Mouse (Mus musculus) hindbrain, embryonic 14.5 days (tissue): ENCODE results near the gene Phf23. TPM values are rescaled to one million over a fixed set of nuclear protein-coding genes. Genes with fewer than 3 reads are reported as not detected.
"Not testable (repeated sequence)": the region's sequence is repeated elsewhere in the genome, so short reads cannot be mapped to it uniquely, and the experiment has no call there.

Experiments used
- ATAC-seq: fragments of 200-750 bp; cut with Nextera tagmentation; 2 replicates; pipeline ENCODE4 v1.8.0; 2017; ENCODE audit warnings: moderate number of reproducible peaks, mild to moderate bottlenecking, moderate TSS enrichment, moderate library complexity; ENCODE audit not compliant: low FRiP score
- DNase-seq: peaks from one replicate; pipeline ENCODE4 v3.0.0-alpha.2; 2015; ENCODE audit warnings: low spot score
- H3K27ac ChIP-seq: fragments of 300-500 bp; sonication (generic); 2 replicates; pipeline ENCODE4 v1.5.1; 2014; ENCODE audit warnings: mild to moderate bottlenecking, moderate library complexity
- H3K27me3 ChIP-seq: fragments of 300-500 bp; sonication (generic); 2 replicates; pipeline ENCODE4 v1.6.1; 2014; ENCODE audit warnings: mild to moderate bottlenecking, low read length, mixed read lengths; ENCODE audit not compliant: control insufficient read depth, insufficient read depth
- H3K36me3 ChIP-seq: fragments of 300-500 bp; sonication (generic); replicated peaks from 2 replicates; pipeline ENCODE4 v1.6.1; 2014; ENCODE audit not compliant: control insufficient read depth, insufficient read depth
- H3K4me1 ChIP-seq: fragments of 300-500 bp; sonication (generic); replicated peaks from 2 replicates; pipeline ENCODE4 v1.6.1; 2014; ENCODE audit warnings: antibody characterized with exemption, low read length, mixed read lengths; ENCODE audit not compliant: control insufficient read depth, insufficient read depth
- H3K4me2 ChIP-seq: fragments of 300-500 bp; sonication (generic); replicated peaks from 2 replicates; pipeline ENCODE4 v1.6.1; 2014; ENCODE audit warnings: mild to moderate bottlenecking, moderate library complexity
- H3K4me3 ChIP-seq: fragments of 300-500 bp; sonication (generic); replicated peaks from 2 replicates; pipeline ENCODE4 v1.5.1; 2014; ENCODE audit warnings: mild to moderate bottlenecking, low read length
- H3K9ac ChIP-seq: fragments of 300-500 bp; sonication (generic); 2 replicates; pipeline ENCODE4 v1.6.1; 2014
- H3K9me3 ChIP-seq: fragments of 300-500 bp; sonication (generic); 2 replicates; pipeline ENCODE4 v1.6.1; 2016; ENCODE audit warnings: low read length; ENCODE audit not compliant: control insufficient read depth
- WGBS: fragments of 180-500 bp; shearing (Covaris S2); extraction: QIAGEN DNeasy Blood & Tissue Kit; methylation state at CpG from one replicate; pipeline ENCODE4 v1.1.7; 2014; 5-methylcytosine and 5-hydroxymethylcytosine counted together
- polyA plus RNA-seq: library from polyadenylated mRNA; unstranded; fragments of >200 nt; fragmentation: Nextera tagmentation; extraction: Ambion mirVana; gene quantifications from 2 replicates; pipeline ENCODE4 v1.2.1, GENCODE M21; 2014

The Phf23 gene
- polyA plus RNA-seq, 1 experiment from 2014 or later, result 38.0 TPM

DNA sequence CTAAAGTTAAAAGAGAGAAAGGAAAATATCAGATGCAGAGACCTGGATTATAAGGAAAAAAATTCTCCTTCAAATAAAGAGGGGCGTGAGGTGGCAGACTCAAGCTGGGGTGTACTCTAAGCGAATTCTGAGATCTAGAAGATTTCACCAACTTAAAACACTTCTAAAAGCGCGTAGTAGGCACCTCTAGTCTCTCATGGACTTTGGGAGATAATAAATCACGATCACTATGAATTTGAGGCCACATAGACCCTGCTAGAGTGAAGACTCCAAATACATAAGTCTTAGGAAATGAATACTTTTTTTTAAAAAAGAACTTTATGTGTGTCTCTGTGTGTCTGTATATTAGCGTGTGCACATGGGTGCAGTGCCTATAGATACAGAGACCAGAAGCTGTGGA lies 20.1 kb downstream of the Phf23 start:
- Histone ChIP-seq H3K27me3 (no peaks in the 10 kb centered on the region), H3K9ac (peak overlapping the region; percentile 72; the same call in 1 of the 2 replicates), H3K4me3 (peak overlapping the region; percentile 50), H3K36me3 (peaks cover 33% of the 10 kb centered on the region), H3K27ac (no peak overlapping the region), H3K4me1 (peaks cover 37% of the 10 kb centered on the region), H3K9me3 (no peaks in the 10 kb centered on the region), H3K4me2 (peak overlapping the region; percentile 75)
- WGBS, result 69% methylated on average over 6 of the region's 6 CpGs
- ATAC-seq (no peak), DNase-seq (no peak)

DNA sequence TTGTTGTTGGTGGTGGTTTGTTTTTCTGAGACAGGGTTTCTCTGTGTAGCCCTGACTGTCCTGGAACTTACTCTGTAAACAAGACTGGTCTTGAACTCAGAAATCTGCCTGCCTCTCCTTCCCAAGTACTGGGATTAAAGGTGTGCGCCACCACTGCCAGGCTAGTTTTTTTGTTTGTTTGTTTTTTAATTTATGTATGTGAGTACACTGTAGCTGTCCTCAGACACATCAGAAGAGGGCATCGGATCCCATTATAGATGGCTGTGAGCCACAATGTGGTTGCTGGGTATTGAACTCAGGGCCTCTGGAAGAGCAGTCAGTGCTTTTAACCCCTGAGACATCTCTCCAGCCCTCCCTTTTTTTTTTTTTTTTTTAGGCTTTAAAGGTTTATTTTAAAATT lies 20.6 kb downstream of the Phf23 start:
- peaks cover 37% of the 10 kb centered on the region for H3K4me1 ChIP-seq
- not testable (repeated sequence) for H3K9me3 ChIP-seq, DNase-seq, H3K4me2 ChIP-seq, H3K9ac ChIP-seq, H3K27me3 ChIP-seq, H3K4me3 ChIP-seq, H3K27ac ChIP-seq, ATAC-seq
- 83% methylated on average over 2 of the region's 2 CpGs for WGBS
- peaks cover 28% of the 10 kb centered on the region for H3K36me3 ChIP-seq

DNA sequence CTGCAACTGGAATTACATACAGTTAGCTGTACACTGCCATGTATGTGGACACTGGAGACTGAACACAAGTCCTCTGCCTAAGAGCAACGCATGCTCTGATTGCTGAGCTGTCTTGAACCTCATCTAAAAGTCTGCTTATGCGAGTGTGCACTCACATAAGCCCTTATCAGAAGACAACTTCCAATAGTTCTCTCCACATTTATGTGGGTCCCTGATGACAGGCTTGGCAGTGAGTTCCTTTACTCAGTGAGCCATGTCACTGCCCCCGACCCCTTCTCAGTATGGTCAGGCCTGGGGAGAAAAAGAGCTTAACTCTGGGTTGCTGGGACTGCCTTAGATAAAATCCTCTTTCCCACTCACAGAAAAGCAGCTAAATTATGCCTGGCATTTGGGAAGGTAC lies 21.1 kb downstream of the Phf23 start, which contains the start of gene Dlg4:
Dlg4 (plus strand) TSS at position 274 of the 400 bp plus-strand sequence.
- Histone ChIP-seq H3K4me2 (peak within 1 kb of the TSS; percentile 90), H3K4me3 (peak within 1 kb of the TSS; percentile 81), H3K27ac (peak within 1 kb of the TSS; percentile 95), H3K27me3 (no peaks in the 10 kb centered on the region), H3K4me1 (peaks cover 37% of the 10 kb centered on the region), H3K36me3 (peaks cover 23% of the 10 kb centered on the region), H3K9ac (peak within 1 kb of the TSS; percentile 94), H3K9me3 (no peaks in the 10 kb centered on the region)
- DNase-seq (no peak), ATAC-seq (no peak)
- 76% methylated on average over 3 of the region's 3 CpGs for WGBS

DNA sequence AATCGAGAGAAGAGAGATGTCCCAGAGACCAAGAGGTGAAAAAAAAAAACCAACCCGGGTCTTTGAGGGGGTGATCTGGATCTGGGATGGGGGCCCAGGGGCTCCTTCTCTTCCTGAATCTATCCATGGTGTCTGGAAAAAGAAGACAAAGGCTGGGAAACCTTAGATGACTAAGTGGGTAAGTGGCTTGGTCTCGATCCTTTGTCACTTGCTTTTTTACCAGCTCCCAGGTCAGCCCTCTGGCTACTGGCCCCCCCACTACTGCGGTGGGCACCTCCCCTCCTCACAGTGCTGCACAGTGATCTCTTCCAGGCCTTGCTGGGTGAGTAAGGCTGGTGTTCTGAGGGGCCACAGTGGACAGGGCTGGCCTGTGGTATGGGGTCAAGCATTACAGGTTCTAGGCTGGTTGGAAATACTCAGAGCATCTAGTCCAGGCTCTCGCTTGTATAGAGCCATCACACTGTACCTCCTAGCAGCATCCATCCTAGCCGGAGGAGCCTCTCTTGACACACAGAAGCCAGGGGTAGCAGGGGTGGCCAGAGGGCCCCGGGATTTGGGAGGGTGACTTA lies 21.7 kb downstream of the Phf23 start:
- Histone ChIP-seq H3K27ac (peak overlapping the region; percentile 95; the same call in 1 of the 2 replicates), H3K27me3 (no peaks in the 10 kb centered on the region), H3K36me3 (peaks cover 17% of the 10 kb centered on the region), H3K9ac (peak overlapping the region; percentile 94; the same call in 1 of the 2 replicates), H3K4me1 (peaks cover 42% of the 10 kb centered on the region), H3K4me2 (peak overlapping the region; percentile 90), H3K9me3 (no peaks in the 10 kb centered on the region), H3K4me3 (no peak overlapping the region; the same call in 1 of the 2 replicates)
- 52% methylated on average over 7 of the region's 7 CpGs for WGBS
- ATAC-seq (no peak), DNase-seq (no peak)

DNA sequence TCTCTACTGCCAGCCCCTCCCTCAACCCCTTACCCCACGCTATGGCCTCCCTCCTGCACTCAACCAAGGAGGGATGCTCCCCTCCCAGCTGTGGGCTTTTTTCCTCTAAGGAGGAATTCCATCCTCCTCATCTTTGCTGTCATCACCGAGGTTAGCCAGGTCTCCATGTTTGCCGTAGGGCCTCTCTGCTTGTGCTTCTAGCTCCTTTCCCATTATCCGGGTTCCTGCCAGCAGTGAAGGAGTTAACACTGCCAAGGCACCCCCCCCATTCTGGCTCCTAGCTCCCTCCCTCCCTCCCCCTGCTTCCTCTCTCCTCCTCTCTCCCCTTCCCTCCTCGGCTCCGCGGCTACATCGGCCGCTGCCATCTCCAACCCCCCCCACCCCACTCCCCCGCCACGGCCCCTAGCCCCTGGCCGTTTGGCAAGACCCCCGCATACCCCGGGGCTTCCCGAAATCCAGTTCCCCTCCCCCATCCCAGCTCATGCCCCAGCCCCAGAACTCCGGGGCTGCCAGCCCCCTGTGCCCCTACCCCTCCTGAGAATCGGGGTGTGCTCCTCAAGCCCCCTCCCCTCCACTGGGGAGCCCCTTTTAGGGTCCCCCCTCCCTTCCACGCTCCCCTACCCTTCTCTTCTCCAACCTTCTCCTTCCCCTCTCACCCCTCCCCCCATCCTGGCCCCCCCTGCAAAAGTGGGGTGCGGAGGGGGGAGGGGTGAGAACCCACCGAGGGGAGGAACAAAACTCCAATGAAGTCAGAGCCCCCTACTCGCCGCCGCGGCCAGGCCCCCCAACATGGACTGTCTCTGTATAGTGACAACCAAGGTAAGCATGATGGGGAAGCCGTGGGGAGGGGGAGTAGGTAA lies 22.8 kb downstream of the Phf23 start:
- ATAC-seq (no peak), DNase-seq (peak; percentile 83)
- Histone ChIP-seq H3K27ac (peak overlapping the region; percentile 95), H3K4me2 (peak overlapping the region; percentile 90), H3K9me3 (no peaks in the 10 kb centered on the region), H3K4me3 (peak overlapping the region; percentile 81), H3K4me1 (peaks cover 52% of the 10 kb centered on the region), H3K9ac (peak overlapping the region; percentile 94), H3K27me3 (no peaks in the 10 kb centered on the region), H3K36me3 (peaks cover 7% of the 10 kb centered on the region)
- WGBS, result under 1% methylated on average over 24 of the region's 25 CpGs

DNA sequence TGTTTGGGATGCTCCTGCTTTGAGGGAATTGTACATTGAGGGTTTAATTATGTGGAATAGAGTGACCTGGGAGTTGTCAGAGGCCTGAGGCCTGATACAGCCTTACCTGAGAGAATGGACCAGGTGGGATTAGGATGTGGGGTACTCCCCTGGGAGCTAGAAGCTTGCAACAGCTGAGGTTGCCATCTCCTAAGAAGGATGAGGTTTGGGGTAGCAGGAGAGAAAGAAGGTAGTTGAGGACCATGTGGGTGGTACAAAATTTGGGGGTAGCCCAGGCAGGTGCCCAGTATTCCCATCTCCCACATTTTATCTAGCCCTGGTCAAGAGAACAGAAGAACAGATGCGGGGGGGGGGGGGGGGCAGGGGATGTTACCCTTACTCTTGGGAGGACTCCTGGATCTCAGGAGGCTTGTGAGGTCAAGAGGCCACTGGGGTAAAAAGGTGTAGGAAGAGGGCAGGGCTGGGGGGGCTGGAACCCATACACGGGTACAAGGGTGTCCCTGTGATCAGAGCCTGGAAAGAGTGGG lies 24.0 kb downstream of the Phf23 start:
- WGBS, result 10% methylated on average over 2 of the region's 2 CpGs
- Histone ChIP-seq H3K4me3 (peak overlapping the region; percentile 81), H3K36me3 (no peaks in the 10 kb centered on the region), H3K27ac (peak overlapping the region; percentile 95), H3K9ac (peak overlapping the region; percentile 94), H3K9me3 (no peaks in the 10 kb centered on the region), H3K4me2 (peak overlapping the region; percentile 90), H3K4me1 (peaks cover 58% of the 10 kb centered on the region), H3K27me3 (no peaks in the 10 kb centered on the region)
- no peak for ATAC-seq
- DNase-seq, result no peak

DNA sequence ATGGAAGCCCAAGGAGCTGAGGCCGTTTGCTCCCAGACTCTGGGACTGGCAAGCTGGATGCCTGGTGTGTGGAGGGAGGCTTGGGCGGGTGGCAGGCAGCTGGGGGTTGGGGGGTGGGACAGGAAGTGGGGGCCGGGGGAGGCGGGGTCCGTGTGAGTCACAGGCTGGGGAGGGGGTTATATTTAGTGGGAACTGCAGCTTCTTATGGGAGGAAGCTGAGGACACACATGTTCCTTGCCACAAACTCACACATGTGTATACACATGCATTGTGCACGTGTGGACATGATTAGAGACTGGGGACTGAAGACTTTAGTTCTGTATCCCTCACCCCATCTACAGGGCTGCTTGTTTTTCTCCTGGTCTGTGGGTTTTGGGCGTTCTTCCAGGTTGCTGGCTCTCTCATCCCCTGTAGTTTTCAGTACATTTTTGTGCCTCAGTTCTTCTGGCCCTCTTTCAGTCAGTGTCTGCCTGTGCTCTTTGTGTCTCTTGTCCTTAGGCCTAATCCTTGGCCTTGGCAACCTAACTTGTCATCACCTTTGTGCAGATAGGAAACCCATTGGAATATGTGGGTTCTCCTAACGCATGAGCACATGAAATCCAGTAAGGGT lies 24.6 kb downstream of the Phf23 start:
- Histone ChIP-seq H3K27ac (peak overlapping the region; percentile 95), H3K27me3 (no peaks in the 10 kb centered on the region), H3K4me1 (peaks cover 60% of the 10 kb centered on the region), H3K4me3 (peak overlapping the region; percentile 81), H3K4me2 (peak overlapping the region; percentile 90), H3K9me3 (no peaks in the 10 kb centered on the region), H3K36me3 (no peaks in the 10 kb centered on the region), H3K9ac (peak overlapping the region; percentile 94)
- no peak for DNase-seq
- no peak for ATAC-seq
- WGBS, result 11% methylated on average over 8 of the region's 8 CpGs

DNA sequence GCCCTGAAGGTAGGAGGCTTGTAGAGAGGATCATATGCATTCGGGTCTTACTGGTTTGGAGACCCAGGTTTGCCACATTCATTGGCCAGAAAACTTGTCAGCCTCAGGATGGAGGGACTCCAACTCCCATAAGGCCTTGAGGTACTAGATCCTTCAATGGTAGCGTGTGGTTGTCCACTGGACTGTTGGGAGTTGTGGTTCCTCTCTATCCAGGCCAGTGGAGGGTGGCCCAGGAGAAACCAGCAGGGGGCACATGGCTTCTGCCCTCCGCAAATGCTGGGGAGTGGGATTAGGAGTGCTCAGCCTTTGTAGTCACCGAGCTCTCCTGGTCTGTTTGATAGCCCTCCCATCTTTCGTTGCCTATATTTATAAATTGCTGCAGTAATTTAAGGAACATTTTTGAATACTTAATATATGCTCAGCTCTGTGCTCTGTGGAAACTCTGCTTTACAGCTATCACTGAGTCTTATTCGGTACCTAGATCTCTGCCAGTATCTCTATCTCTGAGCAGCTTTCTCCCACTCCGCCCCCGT lies 25.2 kb downstream of the Phf23 start:
- 0% methylated on average over 8 of the region's 8 CpGs for WGBS
- peak overlapping the region; percentile 94 for H3K9ac ChIP-seq
- peak overlapping the region; percentile 90 for H3K4me2 ChIP-seq
- peak overlapping the region; percentile 95 for H3K27ac ChIP-seq
- no peaks in the 10 kb centered on the region for H3K27me3 ChIP-seq
- ATAC-seq (peak; percentile 69), DNase-seq (peak; percentile 78)
- peaks cover 61% of the 10 kb centered on the region for H3K4me1 ChIP-seq
- no peaks in the 10 kb centered on the region for H3K9me3 ChIP-seq
- peak overlapping the region; percentile 81 for H3K4me3 ChIP-seq
- H3K36me3 ChIP-seq, result no peaks in the 10 kb centered on the region
